Mouse (Mus musculus) cerebellum, adult 8-10 months (tissue): Measurements from ENCODE around the gene Ceacam13.
"Not testable (repeated sequence)": the region's sequence is repeated elsewhere in the genome, so short reads cannot be mapped to it uniquely, and the experiment has no call there.

Experiments used
- DNase-seq: peaks from one replicate; pipeline ENCODE4 v3.0.0; 2022

Gene Ceacam13

DNA sequence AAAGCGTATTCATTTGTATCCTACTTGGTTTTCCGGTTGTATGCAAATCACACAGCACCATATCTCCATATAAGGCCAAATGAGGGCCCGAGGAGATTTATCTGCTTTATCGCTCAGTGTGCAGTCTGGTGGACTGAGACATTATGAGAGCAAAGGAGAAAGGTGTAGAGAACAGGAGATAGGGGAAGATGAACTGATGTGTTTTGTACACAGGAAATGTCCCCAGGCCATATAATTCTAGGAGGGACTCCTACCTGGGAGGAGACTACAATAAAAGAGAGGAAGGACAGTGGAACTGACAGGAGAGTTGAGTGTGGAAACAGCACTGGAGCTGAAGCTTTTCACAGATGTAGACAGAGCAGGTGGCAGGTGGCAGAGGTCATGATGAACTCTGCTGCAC is at the start of gene Ceacam13:
Gene Ceacam13, plus strand, starts transcription at position 301 of the 400 bp plus-strand sequence.
- no peak for DNase-seq

DNA sequence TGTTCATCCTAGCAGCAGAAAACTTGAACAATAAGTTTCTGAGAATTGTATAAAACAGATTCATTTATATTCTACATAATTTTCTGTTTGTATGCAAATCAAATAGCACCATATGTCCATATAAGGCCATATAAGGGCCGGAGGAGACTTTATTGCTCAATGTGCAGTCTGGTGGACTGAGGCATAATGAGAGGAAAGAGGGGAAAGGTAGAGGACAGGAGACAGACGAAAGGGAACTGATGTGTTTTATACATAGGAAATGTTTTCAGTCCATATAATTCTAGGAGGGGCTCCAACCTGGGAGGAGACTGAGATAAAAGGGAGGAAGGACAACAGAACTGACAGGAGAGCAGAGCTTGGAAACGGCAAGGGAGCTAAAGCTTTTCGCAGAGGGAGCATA is 37.9 kb upstream of the Ceacam13 start, which contains the start of gene Ceacam11:
Gene Ceacam11, plus strand, starts transcription at position 301 of the 400 bp plus-strand sequence.
- DNase-seq: no peak

DNA sequence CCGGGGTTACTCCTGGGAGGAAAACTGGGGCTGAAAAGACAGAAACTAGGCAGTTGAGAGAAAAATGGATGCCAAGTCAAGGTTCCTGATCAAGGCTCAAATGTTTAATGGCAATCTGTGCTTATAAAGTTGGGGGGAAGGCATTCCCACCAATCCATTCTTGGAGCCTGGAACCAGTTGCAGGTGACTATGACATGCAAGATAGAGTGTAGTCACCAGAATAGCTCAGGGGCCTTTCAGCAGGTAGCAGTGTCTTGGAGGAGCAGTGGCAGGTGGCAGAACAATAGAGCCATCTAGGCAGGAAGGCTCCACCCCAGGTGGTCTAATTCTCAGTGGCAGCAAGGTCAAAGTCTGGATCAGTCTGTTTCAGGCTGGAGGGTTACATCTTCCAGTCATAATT is 8.6 kb upstream of the Ceacam13 start:
- not testable (repeated sequence) for DNase-seq

DNA sequence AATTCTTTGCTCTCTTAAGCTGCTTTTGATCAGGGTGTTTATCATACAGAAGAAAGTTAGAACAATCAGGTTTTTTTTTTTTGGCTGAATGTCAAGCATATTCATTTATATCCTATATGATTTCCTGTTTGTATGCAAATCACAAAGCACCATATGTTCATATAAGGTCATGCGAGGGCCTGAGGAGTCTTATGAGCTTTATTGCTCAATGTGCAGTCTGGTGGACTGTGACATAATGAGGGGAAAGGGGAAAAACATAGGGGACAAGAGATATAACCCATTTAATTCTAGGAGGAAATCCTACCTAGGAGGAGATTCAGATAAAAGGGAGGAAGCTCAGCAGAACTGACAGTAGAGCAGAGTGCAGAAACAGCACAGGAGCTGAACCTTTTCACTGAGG is 55.9 kb downstream of the Ceacam13 start, which contains the start of gene Ceacam12:
Gene Ceacam12, plus strand, starts transcription at position 301 of the 400 bp plus-strand sequence.
- DNase-seq: no peak
